Mouse (Mus musculus): ENCODE measurements around the gene Draxin. TPM values are rescaled to one million over a fixed set of nuclear protein-coding genes. Genes with fewer than 3 reads are reported as not detected.
A peak's percentile ranks its signal among the peaks of the same experiment; 100 is the strongest.
"Not testable (repeated sequence)": the region's sequence is repeated elsewhere in the genome, so short reads cannot be mapped to it uniquely, and the experiment has no call there.

Gene Draxin
- total RNA-seq (2017): 0.93 and 1.4 TPM in 2 replicates

DNA sequence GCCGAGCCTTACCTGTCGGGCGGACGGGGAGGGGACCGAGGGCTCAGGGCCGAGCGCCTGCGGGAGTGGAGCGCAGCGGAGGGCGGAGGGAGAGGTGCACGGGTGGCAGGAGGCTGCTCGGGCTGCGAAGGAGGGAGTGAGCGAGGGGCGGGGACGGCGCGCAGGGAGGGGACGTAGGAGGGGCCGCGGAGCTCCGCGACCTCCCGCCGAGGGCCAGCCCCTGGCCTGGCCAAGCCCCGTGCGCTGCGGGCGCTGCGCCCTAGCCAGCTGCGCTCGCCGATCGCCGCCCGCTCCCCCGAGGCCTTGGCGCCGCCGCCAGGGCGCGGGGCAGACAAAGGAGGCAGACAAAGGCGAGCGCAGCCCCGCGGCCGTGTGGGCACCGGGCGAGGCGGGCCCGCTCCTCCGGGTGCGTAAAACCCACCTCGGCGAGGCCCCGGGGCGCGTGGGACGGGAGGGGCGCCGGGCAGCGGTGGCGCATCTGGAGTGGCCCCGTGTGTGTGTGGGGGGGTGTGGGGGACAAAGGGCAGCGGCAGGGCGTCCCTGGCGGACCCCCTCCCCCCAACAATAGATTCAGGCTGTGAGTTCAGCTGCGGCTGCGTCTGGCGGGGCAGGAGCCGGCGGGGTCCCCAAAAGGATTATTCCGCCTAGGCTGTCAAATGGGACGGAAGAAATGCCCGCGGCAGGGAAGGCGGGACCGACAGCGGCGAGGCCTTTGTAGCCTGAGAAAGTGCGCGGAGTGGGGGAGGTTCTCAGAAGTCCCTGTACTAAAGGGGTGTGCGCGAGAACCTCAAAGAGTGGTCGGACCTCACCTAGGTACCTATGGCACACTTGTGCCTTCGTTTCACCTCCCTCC, at the start of gene Draxin:
TSS of gene Draxin (minus strand) at position 138 of the 853 bp plus-strand sequence.
- ATAC-seq (ENCODE audit: extremely low read depth, insufficient number of reproducible peaks, low FRiP score, poor library complexity, severe bottlenecking): no peak

DNA sequence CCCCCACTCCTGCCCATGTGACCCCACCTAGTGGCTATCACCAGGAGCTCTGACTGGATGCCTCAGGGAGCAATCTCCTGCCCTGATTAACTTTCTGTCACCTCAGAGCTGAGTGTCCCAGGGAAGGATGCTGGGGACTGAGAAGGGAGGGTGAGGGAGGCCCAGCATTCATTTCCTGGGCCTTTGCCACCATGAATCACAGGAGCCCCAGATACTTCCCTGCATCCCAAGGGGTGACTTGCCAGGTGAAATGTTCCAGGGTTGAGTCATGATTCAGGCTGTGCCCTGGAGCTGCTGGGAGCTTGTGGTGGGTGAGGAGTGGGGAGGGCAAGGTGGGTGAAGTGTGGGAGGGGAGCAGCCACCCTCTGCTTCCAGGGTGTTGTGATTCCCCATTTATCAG, 47.2 kb upstream of the Draxin start:
- ATAC-seq (ENCODE audit: extremely low read depth, insufficient number of reproducible peaks, low FRiP score, poor library complexity, severe bottlenecking): no peak

DNA sequence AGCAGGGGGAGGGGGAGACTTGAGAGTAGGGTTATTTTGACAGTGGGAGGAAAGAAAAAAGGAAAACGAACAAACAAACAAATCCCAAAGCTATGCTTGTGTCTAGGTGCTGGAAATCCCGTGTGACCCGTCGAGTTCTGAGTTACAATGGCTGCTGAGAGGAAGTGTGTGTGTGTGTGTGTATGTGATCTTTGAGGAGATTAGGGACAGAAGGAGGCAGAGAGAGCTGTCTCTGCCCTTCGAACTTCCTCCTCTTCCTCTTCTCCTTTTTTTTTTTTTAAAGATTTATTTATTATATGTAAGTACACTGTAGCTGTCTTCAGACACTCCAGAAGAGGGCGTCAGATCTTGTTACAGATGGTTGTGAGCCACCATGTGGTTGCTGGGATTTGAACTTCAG, 46.1 kb upstream of the Draxin start:
- ATAC-seq (ENCODE audit: extremely low read depth, insufficient number of reproducible peaks, low FRiP score, poor library complexity, severe bottlenecking): not testable (repeated sequence)

- no peak for ATAC-seq (ENCODE audit: extremely low read depth, insufficient number of reproducible peaks, low FRiP score, poor library complexity, severe bottlenecking)
These were observed 44.0 kb upstream of the Draxin start for GRCm38 (mm10) chr4:148174495-148174862.

DNA sequence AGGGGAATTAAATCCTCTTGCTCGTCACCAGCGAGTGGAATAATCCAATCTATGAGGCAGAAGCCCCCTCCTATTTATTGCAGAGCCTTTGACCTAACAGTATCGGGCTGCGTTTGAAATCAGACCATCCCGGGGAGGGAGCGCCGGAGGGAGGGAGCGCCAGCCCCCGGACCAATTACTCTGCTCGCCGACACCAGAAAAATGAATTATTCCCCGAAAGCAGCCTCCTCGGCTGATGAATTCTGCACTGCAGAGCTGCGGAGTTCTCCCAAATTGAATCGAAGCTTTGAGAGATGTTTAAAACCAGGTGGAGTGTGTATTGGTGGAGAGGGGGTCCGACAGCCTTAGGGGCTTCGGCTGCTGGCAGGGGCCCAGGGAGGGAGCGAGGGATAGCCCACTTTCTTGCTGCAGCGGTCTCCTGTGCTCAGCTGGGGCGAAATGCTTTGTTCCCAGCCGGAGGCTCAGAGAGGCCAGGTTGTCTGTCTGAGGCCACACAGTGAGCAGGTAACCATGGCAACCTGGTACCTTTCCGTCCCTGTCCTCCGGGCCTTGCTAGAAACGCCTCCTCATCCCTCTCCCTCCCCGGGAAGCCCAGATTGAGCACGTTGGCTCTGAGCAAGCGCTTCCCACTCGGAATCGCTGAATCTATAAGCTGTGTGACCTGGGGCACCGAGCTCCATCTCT, 43.5 kb upstream of the Draxin start:
- ATAC-seq (ENCODE audit: extremely low read depth, insufficient number of reproducible peaks, low FRiP score, poor library complexity, severe bottlenecking): no peak

DNA sequence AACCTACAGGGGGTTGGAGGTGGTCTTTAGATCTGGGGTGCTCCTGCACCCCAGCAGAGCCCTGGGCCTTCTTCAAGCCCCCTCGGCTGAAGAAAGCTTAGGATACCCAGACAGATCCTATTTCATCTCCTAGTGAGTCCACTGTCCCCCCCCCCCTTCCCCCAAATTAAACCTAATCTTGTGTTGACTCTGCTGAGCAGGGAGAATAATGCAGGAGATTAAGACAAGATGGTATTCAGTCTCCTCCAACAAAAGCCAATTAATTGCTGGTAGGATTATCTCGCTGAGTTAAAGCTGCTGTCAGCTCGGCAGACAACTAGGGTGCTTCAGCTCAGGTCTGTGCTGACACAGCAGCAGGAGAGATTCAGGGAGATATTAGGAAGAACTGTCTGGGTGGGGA, 40.8 kb upstream of the Draxin start:
- ATAC-seq (ENCODE audit: extremely low read depth, insufficient number of reproducible peaks, low FRiP score, poor library complexity, severe bottlenecking): no peak

GRCm38 (mm10) chr4:148170842-148171241, 40.3 kb upstream of the Draxin start:
- ATAC-seq (ENCODE audit: extremely low read depth, insufficient number of reproducible peaks, low FRiP score, poor library complexity, severe bottlenecking): peak; percentile 47

DNA sequence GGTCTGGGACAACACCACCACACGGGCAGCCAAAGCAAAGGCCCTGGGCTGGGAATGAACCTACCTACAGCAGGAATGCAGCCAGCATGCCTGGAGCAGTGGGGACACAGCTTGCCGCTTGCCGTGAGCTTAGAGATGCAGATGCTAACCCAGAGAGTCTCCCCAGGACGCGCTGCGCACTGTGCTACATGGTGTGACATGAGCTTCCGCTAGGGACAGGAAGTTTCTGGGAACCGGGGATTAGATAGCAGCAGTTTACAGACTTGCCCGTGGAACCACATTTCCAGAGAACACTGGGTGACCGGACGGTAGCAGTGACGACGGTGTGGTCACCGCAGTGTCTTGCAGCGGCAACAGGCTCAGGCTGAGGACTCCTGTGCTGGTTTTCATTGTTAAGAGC, 39.1 kb upstream of the Draxin start:
- no peak for ATAC-seq (ENCODE audit: extremely low read depth, insufficient number of reproducible peaks, low FRiP score, poor library complexity, severe bottlenecking)

DNA sequence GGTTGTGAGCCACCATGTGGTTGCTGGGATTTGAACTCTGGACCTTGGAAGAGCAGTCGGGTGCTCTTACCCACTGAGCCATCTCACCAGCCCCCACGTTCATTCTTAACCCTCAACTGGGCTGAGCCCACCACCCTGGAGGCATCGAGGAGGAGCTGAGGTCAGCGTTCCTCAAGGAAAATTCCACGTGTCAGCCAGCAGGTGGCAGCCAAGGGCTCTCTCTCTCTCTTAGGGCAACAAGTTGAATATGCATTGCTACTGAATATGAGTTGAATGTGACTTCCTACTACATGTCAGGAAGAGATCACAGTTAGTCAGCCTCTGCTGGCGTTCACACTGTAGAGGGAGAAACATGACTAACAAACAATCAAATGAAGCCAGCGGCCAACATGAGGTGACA, 37.8 kb upstream of the Draxin start:
- peak; percentile 54 for ATAC-seq (ENCODE audit: extremely low read depth, insufficient number of reproducible peaks, low FRiP score, poor library complexity, severe bottlenecking)

GRCm38 (mm10) chr4:148166986-148167385, 36.5 kb upstream of the Draxin start:
- ATAC-seq (ENCODE audit: extremely low read depth, insufficient number of reproducible peaks, low FRiP score, poor library complexity, severe bottlenecking): no peak

GRCm38 (mm10) chr4:148166431-148166830, 35.9 kb upstream of the Draxin start:
- no peak for ATAC-seq (ENCODE audit: extremely low read depth, insufficient number of reproducible peaks, low FRiP score, poor library complexity, severe bottlenecking)

- ATAC-seq (ENCODE audit: extremely low read depth, insufficient number of reproducible peaks, low FRiP score, poor library complexity, severe bottlenecking): no peak
These were observed 35.1 kb upstream of the Draxin start for GRCm38 (mm10) chr4:148165551-148165950.

- ATAC-seq (ENCODE audit: extremely low read depth, insufficient number of reproducible peaks, low FRiP score, poor library complexity, severe bottlenecking): no peak
These were observed 34.0 kb upstream of the Draxin start for GRCm38 (mm10) chr4:148164461-148164860.

DNA sequence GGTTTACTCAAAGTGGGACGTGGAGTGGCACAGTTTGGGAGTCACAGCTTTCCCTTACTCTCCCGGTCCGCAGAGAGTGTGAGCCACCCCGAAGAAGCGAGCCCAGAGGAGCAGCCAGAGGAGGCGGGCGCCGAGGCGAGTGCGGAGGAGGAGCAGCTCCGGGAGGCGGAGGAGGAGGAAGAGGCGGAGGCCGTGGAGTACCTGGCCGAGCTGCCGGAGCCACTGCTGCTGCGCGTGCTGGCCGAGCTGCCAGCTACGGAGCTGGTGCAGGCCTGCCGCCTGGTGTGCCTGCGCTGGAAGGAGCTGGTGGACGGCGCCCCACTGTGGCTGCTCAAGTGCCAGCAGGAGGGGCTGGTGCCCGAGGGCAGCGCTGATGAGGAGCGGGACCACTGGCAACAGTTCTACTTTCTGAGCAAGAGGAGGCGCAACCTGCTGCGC, 33.5 kb upstream of the Draxin start:
- ATAC-seq (ENCODE audit: extremely low read depth, insufficient number of reproducible peaks, low FRiP score, poor library complexity, severe bottlenecking): peak; percentile 52

DNA sequence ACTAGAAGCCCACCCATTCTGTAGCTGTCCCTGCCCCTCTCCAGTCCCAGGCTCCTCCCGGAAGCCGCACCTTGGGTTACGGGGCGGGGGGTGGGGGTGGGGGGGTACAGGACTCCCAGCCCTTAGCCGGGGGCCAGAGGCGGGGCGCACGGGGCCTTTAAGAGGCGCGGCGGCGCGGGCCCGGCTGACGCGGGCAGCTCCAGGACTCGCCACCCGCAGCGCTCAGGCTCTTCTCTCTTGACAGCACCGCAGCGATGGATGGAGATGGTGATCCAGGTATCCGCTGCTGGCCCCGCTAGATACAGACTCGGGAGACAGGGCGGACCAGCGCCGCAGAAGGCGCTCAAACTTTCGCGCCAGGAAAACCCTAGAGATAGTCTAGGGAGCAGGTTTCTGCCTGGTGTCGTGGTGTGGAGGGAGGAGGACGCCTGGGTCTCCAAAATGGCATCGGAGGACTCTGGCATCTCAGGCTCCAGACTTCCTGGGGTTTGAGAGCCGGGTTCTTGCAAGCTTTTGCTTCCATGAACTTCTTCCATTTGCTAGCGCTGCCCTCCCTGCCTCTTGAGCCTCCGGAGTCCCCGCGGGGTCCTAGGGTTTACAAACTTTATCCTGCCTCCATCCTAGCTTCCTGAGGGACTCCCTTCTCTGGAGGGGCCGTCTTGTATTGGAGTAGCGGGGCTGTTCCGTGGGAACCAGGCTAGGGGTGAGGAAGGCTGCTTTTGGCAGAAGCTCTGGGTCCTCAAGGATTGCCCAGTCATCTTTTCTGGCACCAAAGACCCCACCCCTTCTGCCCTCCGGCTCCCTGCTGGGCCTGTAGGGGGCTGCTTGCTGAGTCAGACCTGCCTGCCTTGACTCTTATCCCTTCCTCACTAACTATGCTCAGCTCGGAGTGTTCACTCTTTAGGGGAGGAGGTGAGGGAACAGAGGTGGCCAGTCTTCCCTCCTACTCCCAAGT, 30.2 kb upstream of the Draxin start, which contains the start of the genes Fbxo44 and Fbxo2:
TSS of gene Fbxo44 (minus strand) at position 47 of the 955 bp plus-strand sequence.
TSS of gene Fbxo2 (plus strand) at position 186 of the 955 bp plus-strand sequence.
- no peak for ATAC-seq (ENCODE audit: extremely low read depth, insufficient number of reproducible peaks, low FRiP score, poor library complexity, severe bottlenecking)

GRCm38 (mm10) chr4:148159544-148160435, 29.3 kb upstream of the Draxin start:
- ATAC-seq (ENCODE audit: extremely low read depth, insufficient number of reproducible peaks, low FRiP score, poor library complexity, severe bottlenecking): peak; percentile 70

DNA sequence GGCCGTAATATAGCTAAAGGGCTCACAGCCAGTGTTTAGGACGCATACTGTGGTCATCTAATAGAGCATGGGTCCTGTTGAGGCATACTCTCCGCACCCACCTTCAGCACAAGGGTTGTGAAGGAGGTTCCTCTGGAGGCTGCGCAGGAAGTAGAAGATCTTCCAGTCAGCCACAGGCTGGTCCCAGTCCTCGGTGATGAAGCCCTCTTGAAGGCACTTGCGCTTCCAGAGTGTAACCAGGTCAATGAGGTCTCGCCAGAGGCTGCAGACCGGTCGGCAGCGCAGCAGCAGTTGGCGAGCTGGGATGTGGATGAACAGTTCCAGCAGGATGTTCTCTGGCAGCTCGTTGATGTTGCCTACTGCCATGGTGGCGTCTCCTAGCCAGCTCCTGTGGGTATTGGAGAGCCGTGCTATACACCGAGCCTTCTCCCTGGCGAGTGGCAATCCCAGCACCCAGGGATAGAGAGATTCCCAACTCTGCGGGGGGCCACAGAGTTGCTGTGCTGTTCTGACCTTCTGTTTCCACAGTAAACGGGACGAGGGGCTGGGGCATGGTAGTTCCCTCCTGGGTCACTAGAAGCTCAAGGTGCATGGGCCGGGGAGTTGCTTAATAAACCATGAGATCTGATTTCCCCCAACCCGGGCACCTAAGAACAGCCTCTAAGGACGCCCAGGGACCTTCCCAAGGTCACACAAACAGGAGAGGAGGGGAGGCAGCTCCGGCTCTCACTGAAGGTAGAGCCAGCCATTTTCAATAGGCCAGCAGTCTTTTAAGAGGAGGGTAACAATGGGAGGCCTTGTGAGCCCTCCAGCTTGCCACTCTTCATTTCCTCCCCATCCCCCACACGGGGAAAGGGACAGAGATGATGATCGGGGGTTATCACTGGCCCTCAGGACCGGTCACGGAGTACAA, 28.2 kb upstream of the Draxin start:
- no peak for ATAC-seq (ENCODE audit: extremely low read depth, insufficient number of reproducible peaks, low FRiP score, poor library complexity, severe bottlenecking)

Measured in neutrophil, adult 5-6 weeks (primary cell).